Mouse (Mus musculus) heart, embryonic 15.5 days (tissue): ENCODE measurements at regions not wholly inside any gene's neighbourhood (a gene's known extent, or its start where the extent isn't known, plus 50 kb on each side); places are given as distances from the start of the nearest gene placed in this dataset.

Experiments
- ATAC-seq: fragments of 200-750 bp; cut with Nextera tagmentation; replicated peaks from 2 replicates; pipeline ENCODE4 v1.8.0; 2017; ENCODE audit warnings: low read depth, moderate TSS enrichment; ENCODE audit not compliant: insufficient number of reproducible peaks, insufficient read depth, low FRiP score
- H3K27ac ChIP-seq: fragments of 300-500 bp; sonication (generic); 2 replicates; pipeline ENCODE4 v1.5.1; 2015; ENCODE audit warnings: mild to moderate bottlenecking, inconsistent platforms
- H3K27me3 ChIP-seq: fragments of 300-500 bp; sonication (generic); 2 replicates; pipeline ENCODE4 v1.6.1; 2015; ENCODE audit warnings: inconsistent platforms
- H3K36me3 ChIP-seq: fragments of 300-500 bp; sonication (generic); 2 replicates; pipeline ENCODE4 v1.6.1; 2015; ENCODE audit warnings: mild to moderate bottlenecking, inconsistent platforms
- H3K4me1 ChIP-seq: fragments of 300-500 bp; sonication (generic); replicated peaks from 2 replicates; pipeline ENCODE4 v1.6.1; 2015; ENCODE audit warnings: inconsistent platforms
- H3K4me2 ChIP-seq: fragments of 300-500 bp; sonication (generic); 2 replicates; pipeline ENCODE4 v1.6.1; 2015; ENCODE audit warnings: inconsistent platforms, mild to moderate bottlenecking, moderate library complexity
- H3K4me3 ChIP-seq: fragments of 300-500 bp; sonication (generic); 2 replicates; pipeline ENCODE4 v1.5.1; 2015; ENCODE audit warnings: mild to moderate bottlenecking, inconsistent platforms
- H3K9ac ChIP-seq: fragments of 300-500 bp; sonication (generic); 2 replicates; pipeline ENCODE4 v1.6.1; 2015; ENCODE audit warnings: mild to moderate bottlenecking, inconsistent platforms
- H3K9me3 ChIP-seq: fragments of 300-500 bp; sonication (generic); replicated peaks from 2 replicates; pipeline ENCODE4 v1.6.1; 2016; ENCODE audit warnings: inconsistent platforms
- WGBS: fragments of 180-500 bp; shearing (Covaris S2); methylation state at CpG from one replicate; pipeline ENCODE4 v1.1.7; 2015; ENCODE audit warnings: mixed read lengths; 5-methylcytosine and 5-hydroxymethylcytosine counted together

GRCm38 (mm10) chr16:44612676-44613075 is 54.0 kb upstream of the Boc start:
- no peaks in the 10 kb centered on the region for H3K27me3 ChIP-seq
- WGBS: 76% methylated on average over 5 of the region's 5 CpGs
- no peak for ATAC-seq

DNA sequence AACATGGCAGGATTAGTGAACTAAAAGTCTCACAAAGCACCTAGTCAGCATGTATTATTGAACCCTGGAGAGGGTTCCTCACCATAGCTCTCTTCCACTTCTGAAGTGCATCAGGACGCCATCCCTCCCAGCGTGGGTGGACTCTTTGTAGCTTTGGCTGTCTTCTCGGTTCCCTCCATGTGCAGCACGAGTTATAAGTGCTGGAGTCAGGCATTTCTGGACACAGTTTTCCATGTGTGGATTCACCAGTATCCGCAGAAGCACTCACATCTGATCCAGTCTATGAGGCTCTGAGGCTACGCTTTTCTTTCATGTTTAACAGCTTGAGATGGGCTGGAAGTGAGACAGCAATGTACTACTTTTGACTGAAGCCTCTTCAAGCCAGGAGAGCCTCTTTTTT is 52.8 kb upstream of the Boc start:
- Histone ChIP-seq H3K4me3 (no peak overlapping the region), H3K4me2 (no peak overlapping the region), H3K36me3 (no peaks in the 10 kb centered on the region), H3K9me3 (no peaks in the 10 kb centered on the region), H3K9ac (no peak overlapping the region), H3K27ac (no peak overlapping the region), H3K27me3 (no peaks in the 10 kb centered on the region), H3K4me1 (peaks cover 15% of the 10 kb centered on the region)
- 76% methylated on average over 6 of the region's 6 CpGs for WGBS
- ATAC-seq: no peak

More at GRCm38 (mm10) chr16:44612676-44613075, 54.0 kb upstream of the Boc start:
- no peak overlapping the region for H3K27ac ChIP-seq
- H3K36me3 ChIP-seq: no peaks in the 10 kb centered on the region
- no peak overlapping the region for H3K4me2 ChIP-seq
- no peak overlapping the region for H3K9ac ChIP-seq
- no peak overlapping the region for H3K4me3 ChIP-seq
- H3K4me1 ChIP-seq: peaks cover 22% of the 10 kb centered on the region
- no peaks in the 10 kb centered on the region for H3K9me3 ChIP-seq

- H3K9me3 ChIP-seq: no peaks in the 10 kb centered on the region
- H3K27ac ChIP-seq: no peak overlapping the region
- no peak overlapping the region for H3K9ac ChIP-seq
- no peak for ATAC-seq
- H3K4me2 ChIP-seq: no peak overlapping the region
- no peaks in the 10 kb centered on the region for H3K4me1 ChIP-seq
- no peak overlapping the region for H3K4me3 ChIP-seq
- H3K27me3 ChIP-seq: no peaks in the 10 kb centered on the region
- WGBS: 89% methylated on average over 1 of the region's 1 CpGs
- no peaks in the 10 kb centered on the region for H3K36me3 ChIP-seq
Observed at GRCm38 (mm10) chr16:44608586-44608985, 49.9 kb upstream of the Boc start.
